Mouse (Mus musculus): ENCODE measurements around the gene Syne4. TPM values are rescaled to one million over a fixed set of nuclear protein-coding genes. Genes with fewer than 3 reads are reported as not detected.

The Syne4 gene
- total RNA-seq, 1 experiment = 14.5 TPM

DNA sequence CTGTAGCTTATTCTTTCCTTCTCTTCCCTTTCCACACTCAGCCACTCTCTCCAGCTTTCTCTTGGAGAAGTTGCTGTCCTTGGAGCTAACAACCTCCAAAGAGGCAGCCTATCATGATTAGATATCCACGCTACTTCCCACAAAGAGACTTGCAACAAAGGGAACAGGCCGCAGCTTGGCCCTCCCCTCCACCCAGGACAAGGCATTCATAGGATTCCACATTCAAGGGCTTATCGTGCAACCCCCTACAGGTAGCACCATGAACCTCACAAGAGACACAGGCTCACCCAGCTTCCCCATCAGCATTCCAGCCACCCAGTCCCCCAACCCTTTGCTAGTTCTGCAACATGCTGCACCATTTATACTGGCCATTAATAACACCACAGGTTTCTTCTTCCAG is 47.8 kb upstream of the Syne4 start:
- DNase-seq (ENCODE audit: low read depth, low spot score) = peak; percentile 51
- peak overlapping the region; percentile 18; the same call in 1 of the 2 replicates for H3K9ac ChIP-seq (ENCODE audit: insufficient read depth, low read depth, low read length, poor library complexity, severe bottlenecking)
- peaks cover 58% of the 10 kb centered on the region for H3K36me3 ChIP-seq (ENCODE audit: control insufficient read depth, insufficient read depth, low read length, poor library complexity, severe bottlenecking)
- H3K9me3 ChIP-seq (ENCODE audit: control insufficient read depth, insufficient read depth, low read depth, low read length) = no peaks in the 10 kb centered on the region
- peak overlapping the region; percentile 71 for H3K27ac ChIP-seq (ENCODE audit: insufficient read depth, low read depth, low read length, poor library complexity, severe bottlenecking)
- peaks cover 0 to 22% of the 10 kb centered on the region in 2 experiments; a peak in 2 of 4 replicates for H3K4me1 ChIP-seq (ENCODE audit: control insufficient read depth in 2 of 2, insufficient read depth in 2 of 2, low read length in 2 of 2, poor library complexity in 1 of 2)
- H3K4me3 ChIP-seq (ENCODE audit: insufficient read depth in 1 of 2, low read depth in 1 of 2, low read length in 2 of 2, poor library complexity in 1 of 2, severe bottlenecking in 1 of 2) = no peak overlapping the region
- TF ChIP-seq ZC3H11A (IDR thresholded peaks at IDR 0.05; ENCODE audit: borderline replicate concordance, low read depth, low read length) = no peak
- no peak for TF ChIP-seq MAFK (IDR thresholded peaks at IDR 0.05; ENCODE audit: insufficient read depth, low read depth, low read length)
- no peak for TF ChIP-seq HCFC1 (IDR thresholded peaks at IDR 0.05; ENCODE audit: borderline replicate concordance, insufficient read depth, low read length)
- no peak for TF ChIP-seq ZNF384 (IDR thresholded peaks at IDR 0.05; ENCODE audit: low read depth, low read length)
- no peak for TF ChIP-seq CHD2 (IDR thresholded peaks at IDR 0.05; ENCODE audit: low read depth, low read length)
- in situ Hi-C loops (cut with MboI; ENCODE audit: low sequenced_read_pairs in 2 of 2, unreplicated experiment in 2 of 2) = no loop called here

DNA sequence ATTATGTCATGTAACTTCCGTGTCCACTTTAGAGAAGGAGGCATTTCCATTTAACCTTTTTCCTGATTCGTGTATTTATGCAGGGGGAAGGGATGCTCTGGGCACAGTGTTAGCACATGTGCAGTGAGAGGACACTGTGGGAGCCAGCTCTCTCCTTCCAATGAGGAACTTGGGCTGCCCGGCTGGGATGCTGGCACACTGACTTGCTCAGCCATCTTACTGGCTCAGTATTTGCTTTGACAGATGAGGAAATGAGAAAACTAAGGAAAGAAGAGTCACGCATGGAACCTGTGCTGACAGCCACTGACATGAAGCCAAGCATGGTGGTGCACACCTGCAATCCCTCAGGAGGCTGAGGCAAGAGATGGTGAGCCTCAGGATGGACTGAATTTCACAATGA is 45.0 kb upstream of the Syne4 start:
- in situ Hi-C loops (cut with MboI; ENCODE audit: low sequenced_read_pairs in 2 of 2, unreplicated experiment in 2 of 2) = no loop called here

DNA sequence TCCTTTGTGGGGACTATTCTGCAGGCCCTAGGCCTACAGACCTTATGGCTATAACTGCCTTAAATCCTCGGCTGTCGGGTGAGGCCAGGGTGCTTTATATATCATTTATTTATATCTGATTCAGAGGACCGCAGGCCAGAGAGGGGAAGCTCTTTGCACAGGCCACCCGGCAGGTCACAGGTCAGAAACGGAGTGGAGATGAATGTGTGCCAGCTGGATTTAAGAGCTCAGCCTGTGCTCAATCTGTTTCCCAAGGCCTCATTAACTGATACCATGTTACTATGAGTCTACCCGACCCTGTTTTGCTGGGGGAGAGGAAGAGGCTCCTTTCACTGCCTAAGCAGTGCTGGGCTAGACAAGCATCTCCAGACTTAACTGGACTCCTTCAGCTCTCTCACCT is 40.2 kb upstream of the Syne4 start:
- no peak overlapping the region for H3K9ac ChIP-seq (ENCODE audit: insufficient read depth, low read depth, low read length, poor library complexity, severe bottlenecking)
- in situ Hi-C loops (cut with MboI; ENCODE audit: low sequenced_read_pairs in 2 of 2, unreplicated experiment in 2 of 2) = no loop called here
- H3K27ac ChIP-seq (ENCODE audit: insufficient read depth, low read depth, low read length, poor library complexity, severe bottlenecking) = no peak overlapping the region
- peaks cover 37% of the 10 kb centered on the region for H3K36me3 ChIP-seq (ENCODE audit: control insufficient read depth, insufficient read depth, low read length, poor library complexity, severe bottlenecking)
- no peak overlapping the region for H3K4me3 ChIP-seq (ENCODE audit: insufficient read depth in 1 of 2, low read depth in 1 of 2, low read length in 2 of 2, poor library complexity in 1 of 2, severe bottlenecking in 1 of 2)
- TF ChIP-seq MAFK (IDR thresholded peaks at IDR 0.05; ENCODE audit: insufficient read depth, low read depth, low read length) = no peak
- TF ChIP-seq HCFC1 (IDR thresholded peaks at IDR 0.05; ENCODE audit: borderline replicate concordance, insufficient read depth, low read length) = no peak
- TF ChIP-seq ZC3H11A (IDR thresholded peaks at IDR 0.05; ENCODE audit: borderline replicate concordance, low read depth, low read length) = no peak
- TF ChIP-seq ZNF384 (IDR thresholded peaks at IDR 0.05; ENCODE audit: low read depth, low read length) = no peak
- no peak for TF ChIP-seq CHD2 (IDR thresholded peaks at IDR 0.05; ENCODE audit: low read depth, low read length)
- H3K9me3 ChIP-seq (ENCODE audit: control insufficient read depth, insufficient read depth, low read depth, low read length) = no peaks in the 10 kb centered on the region
- H3K4me1 ChIP-seq (ENCODE audit: control insufficient read depth in 2 of 2, insufficient read depth in 2 of 2, low read length in 2 of 2, poor library complexity in 1 of 2) = peaks cover 0 to 4% of the 10 kb centered on the region in 2 experiments; a peak in 1 of 4 replicates
- DNase-seq (ENCODE audit: low read depth, low spot score) = no peak

More for the DNA sequence above, 45.0 kb upstream of the Syne4 start:
- no peak overlapping the region for H3K4me3 ChIP-seq (ENCODE audit: insufficient read depth in 1 of 2, low read depth in 1 of 2, low read length in 2 of 2, poor library complexity in 1 of 2, severe bottlenecking in 1 of 2)
- H3K27ac ChIP-seq (ENCODE audit: insufficient read depth, low read depth, low read length, poor library complexity, severe bottlenecking) = no peak overlapping the region
- H3K9me3 ChIP-seq (ENCODE audit: control insufficient read depth, insufficient read depth, low read depth, low read length) = no peaks in the 10 kb centered on the region
- TF ChIP-seq ZC3H11A (IDR thresholded peaks at IDR 0.05; ENCODE audit: borderline replicate concordance, low read depth, low read length) (no peak), CHD2 (IDR thresholded peaks at IDR 0.05; ENCODE audit: low read depth, low read length) (no peak), HCFC1 (IDR thresholded peaks at IDR 0.05; ENCODE audit: borderline replicate concordance, insufficient read depth, low read length) (no peak), ZNF384 (IDR thresholded peaks at IDR 0.05; ENCODE audit: low read depth, low read length) (no peak), MAFK (IDR thresholded peaks at IDR 0.05; ENCODE audit: insufficient read depth, low read depth, low read length) (no peak)
- peaks cover 56% of the 10 kb centered on the region for H3K36me3 ChIP-seq (ENCODE audit: control insufficient read depth, insufficient read depth, low read length, poor library complexity, severe bottlenecking)
- no peak overlapping the region for H3K9ac ChIP-seq (ENCODE audit: insufficient read depth, low read depth, low read length, poor library complexity, severe bottlenecking)
- H3K4me1 ChIP-seq (ENCODE audit: control insufficient read depth in 2 of 2, insufficient read depth in 2 of 2, low read length in 2 of 2, poor library complexity in 1 of 2) = peaks cover 0 to 22% of the 10 kb centered on the region in 2 experiments; a peak in 2 of 4 replicates
- DNase-seq (ENCODE audit: low read depth, low spot score) = no peak

DNA sequence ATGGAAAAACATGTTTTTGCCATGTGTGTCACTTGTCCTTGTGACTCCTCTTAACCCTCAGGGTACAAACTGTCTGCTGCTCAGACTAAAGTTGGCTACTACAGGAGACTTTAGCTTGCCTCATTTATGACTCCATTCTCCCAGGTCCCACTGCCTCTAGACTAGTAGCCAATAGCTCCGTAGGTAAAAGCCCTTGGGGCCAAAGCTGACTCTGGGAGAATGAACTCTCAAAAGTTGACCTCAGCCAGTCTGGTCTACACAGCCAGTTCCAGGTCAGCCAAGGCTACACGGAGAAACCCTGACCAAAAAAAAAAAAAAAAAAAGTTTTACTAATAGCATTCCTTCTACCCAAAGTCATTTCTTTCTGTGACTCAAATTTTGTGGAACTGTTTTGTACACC is 35.7 kb upstream of the Syne4 start:
- H3K9me3 ChIP-seq (ENCODE audit: control insufficient read depth, insufficient read depth, low read depth, low read length) = no peaks in the 10 kb centered on the region
- DNase-seq (ENCODE audit: low read depth, low spot score) = no peak
- H3K4me3 ChIP-seq (ENCODE audit: insufficient read depth in 1 of 2, low read depth in 1 of 2, low read length in 2 of 2, poor library complexity in 1 of 2, severe bottlenecking in 1 of 2) = peak overlapping the region; percentile 82 to 86; a peak in 3 of 4 replicates
- TF ChIP-seq HCFC1 (IDR thresholded peaks at IDR 0.05; ENCODE audit: borderline replicate concordance, insufficient read depth, low read length) = no peak
- TF ChIP-seq ZNF384 (IDR thresholded peaks at IDR 0.05; ENCODE audit: low read depth, low read length) = no peak
- TF ChIP-seq MAFK (IDR thresholded peaks at IDR 0.05; ENCODE audit: insufficient read depth, low read depth, low read length) = no peak
- TF ChIP-seq ZC3H11A (IDR thresholded peaks at IDR 0.05; ENCODE audit: borderline replicate concordance, low read depth, low read length) = no peak
- no peak for TF ChIP-seq CHD2 (IDR thresholded peaks at IDR 0.05; ENCODE audit: low read depth, low read length)
- H3K27ac ChIP-seq (ENCODE audit: insufficient read depth, low read depth, low read length, poor library complexity, severe bottlenecking) = peak overlapping the region; percentile 20; the same call in 1 of the 2 replicates
- peaks cover 2 to 6% of the 10 kb centered on the region in 2 experiments; a peak in 2 of 4 replicates for H3K4me1 ChIP-seq (ENCODE audit: control insufficient read depth in 2 of 2, insufficient read depth in 2 of 2, low read length in 2 of 2, poor library complexity in 1 of 2)
- H3K36me3 ChIP-seq (ENCODE audit: control insufficient read depth, insufficient read depth, low read length, poor library complexity, severe bottlenecking) = peaks cover 5% of the 10 kb centered on the region
- no peak overlapping the region for H3K9ac ChIP-seq (ENCODE audit: insufficient read depth, low read depth, low read length, poor library complexity, severe bottlenecking)
- in situ Hi-C loops (cut with MboI; ENCODE audit: low sequenced_read_pairs in 2 of 2, unreplicated experiment in 2 of 2) = no loop called here

Measured in ES-E14 (cell line).